Mouse (Mus musculus) midbrain, postnatal 0 days (tissue): ENCODE results near the gene Aipl1. TPM values are rescaled to one million over a fixed set of nuclear protein-coding genes. Genes with fewer than 3 reads are reported as not detected.

ENCODE experiments used
- ATAC-seq: fragments of 200-750 bp; cut with Nextera tagmentation; 2 replicates; pipeline ENCODE4 v1.8.0; 2017; ENCODE audit warnings: moderate number of reproducible peaks, mild to moderate bottlenecking, moderate TSS enrichment, moderate library complexity; ENCODE audit not compliant: low FRiP score
- DNase-seq: peaks from one replicate; pipeline ENCODE4 v3.0.0-alpha.2; 2015; ENCODE audit warnings: low spot score
- H3K27ac ChIP-seq: fragments of 300-500 bp; sonication (generic); 2 replicates; pipeline ENCODE4 v1.5.1; 2014; ENCODE audit warnings: low read depth, mild to moderate bottlenecking, low read length, mixed read lengths
- H3K27me3 ChIP-seq: fragments of 300-500 bp; sonication (generic); 2 replicates; pipeline ENCODE4 v1.6.1; 2014; ENCODE audit warnings: low read length, control low read depth, mixed read lengths; ENCODE audit not compliant: insufficient read depth
- H3K36me3 ChIP-seq: fragments of 300-500 bp; sonication (generic); 2 replicates; pipeline ENCODE4 v1.6.1; 2014; ENCODE audit warnings: low read length, control low read depth, mixed read lengths; ENCODE audit not compliant: insufficient read depth
- H3K4me1 ChIP-seq: fragments of 300-500 bp; sonication (generic); 2 replicates; pipeline ENCODE4 v1.6.1; 2014; ENCODE audit warnings: mild to moderate bottlenecking, control low read depth, antibody characterized with exemption, low read length, mixed read lengths; ENCODE audit not compliant: insufficient read depth
- H3K4me2 ChIP-seq: fragments of 300-500 bp; sonication (generic); 2 replicates; pipeline ENCODE4 v1.6.1; 2014; ENCODE audit warnings: low read depth, mild to moderate bottlenecking, low read length, mixed read lengths; ENCODE audit not compliant: poor library complexity, severe bottlenecking
- H3K4me3 ChIP-seq: fragments of 300-500 bp; sonication (generic); 2 replicates; pipeline ENCODE4 v1.5.1; 2014; ENCODE audit warnings: low read depth, mild to moderate bottlenecking, low read length, moderate library complexity
- H3K9ac ChIP-seq: fragments of 300-500 bp; sonication (generic); replicated peaks from 2 replicates; pipeline ENCODE4 v1.6.1; 2014; ENCODE audit warnings: mild to moderate bottlenecking, low read length, moderate library complexity, mixed read lengths; ENCODE audit not compliant: poor library complexity, severe bottlenecking
- H3K9me3 ChIP-seq: fragments of 300-500 bp; sonication (generic); 2 replicates; pipeline ENCODE4 v1.6.1; 2016; ENCODE audit warnings: low read length, control low read depth
- CTCF ChIP-seq: IDR thresholded peaks from 2 replicates; pipeline ENCODE4 v1.5.1; 2016; ENCODE audit warnings: antibody characterized with exemption, mild to moderate bottlenecking
- WGBS: fragments of 180-500 bp; shearing (Covaris S2); extraction: QIAGEN DNeasy Blood & Tissue Kit; methylation state at CpG from one replicate; pipeline ENCODE4 v1.1.7; 2014; 5-methylcytosine and 5-hydroxymethylcytosine counted together
- polyA plus RNA-seq: library from polyadenylated mRNA; unstranded; fragments of >200 nt; fragmentation: Nextera tagmentation; extraction: Ambion mirVana; gene quantifications from 2 replicates; pipeline ENCODE4 v1.2.1, GENCODE M21; 2015
- total RNA-seq: library from RNA; depleted of rRNA; stranded (reverse); fragments of >200 nt; gene quantifications from 2 replicates; pipeline ENCODE4 v1.2.3, GENCODE M21; 2014; rRNA removed

Gene Aipl1
- total and polyA plus RNA-seq, 2 experiments from 2014 or later: 0.51 to 0.55 TPM

GRCm38 (mm10) chr11:71987159-71988150 lies 49.9 kb downstream of the Aipl1 start:
- Histone ChIP-seq H3K27ac (no peak overlapping the region), H3K4me3 (no peak overlapping the region), H3K36me3 (no peaks in the 10 kb centered on the region), H3K9ac (no peak overlapping the region), H3K27me3 (no peaks in the 10 kb centered on the region), H3K9me3 (no peaks in the 10 kb centered on the region), H3K4me1 (peaks cover 3% of the 10 kb centered on the region; the same call in 1 of the 2 replicates), H3K4me2 (no peak overlapping the region)
- TF ChIP-seq CTCF: no peak
- ATAC-seq (no peak), DNase-seq (no peak)
- WGBS: 69% methylated on average over 14 of the region's 14 CpGs

DNA sequence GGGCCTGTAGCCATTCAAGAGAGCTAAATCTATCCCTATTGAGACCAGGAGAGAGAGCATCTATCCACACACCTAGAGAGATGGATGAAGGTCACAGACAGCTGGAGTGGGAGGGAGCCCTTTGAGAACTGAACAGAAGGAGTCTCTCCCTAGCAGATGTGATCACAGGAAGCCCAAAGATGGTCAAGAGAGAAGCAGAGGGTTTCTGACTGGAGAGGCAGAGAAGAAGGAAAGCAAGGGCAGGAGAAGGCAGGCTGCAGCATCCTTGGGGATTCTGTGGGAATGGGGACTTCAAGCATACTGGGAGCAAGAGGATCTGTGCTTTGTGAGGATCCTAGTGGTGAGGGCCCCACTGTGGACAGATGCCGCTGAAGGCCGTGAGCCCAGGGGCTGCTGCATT lies 51.5 kb downstream of the Aipl1 start:
- Histone ChIP-seq H3K27ac (no peak overlapping the region), H3K36me3 (no peaks in the 10 kb centered on the region), H3K4me2 (no peak overlapping the region), H3K9ac (no peak overlapping the region), H3K4me1 (peaks cover 3% of the 10 kb centered on the region; the same call in 1 of the 2 replicates), H3K4me3 (no peak overlapping the region), H3K27me3 (no peaks in the 10 kb centered on the region), H3K9me3 (no peaks in the 10 kb centered on the region)
- ATAC-seq (no peak), DNase-seq (no peak)
- 92% methylated on average over 2 of the region's 2 CpGs for WGBS
- TF ChIP-seq CTCF: no peak

GRCm38 (mm10) chr11:71985101-71985711 lies 52.1 kb downstream of the Aipl1 start:
- Histone ChIP-seq H3K4me2 (no peak overlapping the region), H3K9me3 (no peaks in the 10 kb centered on the region), H3K27me3 (no peaks in the 10 kb centered on the region), H3K36me3 (no peaks in the 10 kb centered on the region), H3K9ac (no peak overlapping the region), H3K27ac (no peak overlapping the region), H3K4me3 (no peak overlapping the region), H3K4me1 (peaks cover 3% of the 10 kb centered on the region; the same call in 1 of the 2 replicates)
- ATAC-seq: no peak
- WGBS: 40% methylated on average over 4 of the region's 4 CpGs
- TF ChIP-seq CTCF: no peak
- DNase-seq: peak; percentile 46

GRCm38 (mm10) chr11:71984093-71984492 lies 53.2 kb downstream of the Aipl1 start:
- no peak for TF ChIP-seq CTCF
- H3K4me3 ChIP-seq: no peak overlapping the region
- H3K4me1 ChIP-seq: peaks cover 3% of the 10 kb centered on the region; the same call in 1 of the 2 replicates
- H3K9me3 ChIP-seq: no peaks in the 10 kb centered on the region
- H3K27me3 ChIP-seq: no peaks in the 10 kb centered on the region
- H3K9ac ChIP-seq: no peak overlapping the region
- no peak overlapping the region for H3K4me2 ChIP-seq
- no peak overlapping the region for H3K27ac ChIP-seq
- ATAC-seq: no peak
- H3K36me3 ChIP-seq: no peaks in the 10 kb centered on the region
- DNase-seq: no peak
- 75% methylated on average over 2 of the region's 2 CpGs for WGBS

Other genes starting within 250 kb of the Aipl1 start
- 10.2 and 10.9 TPM in 2 replicates for gene Pimreg, start 4.5 kb upstream of the Aipl1 start, total RNA-seq
- gene Pimreg, start 4.5 kb upstream of the Aipl1 start, polyA plus RNA-seq: 11.5 and 13.0 TPM in 2 replicates
- 29.6 and 33.0 TPM in 2 replicates for gene Pitpnm3, start 98.3 kb upstream of the Aipl1 start, total RNA-seq
- 7.2 and 7.9 TPM in 2 replicates for gene Pitpnm3, start 98.3 kb upstream of the Aipl1 start, polyA plus RNA-seq
- gene Gm43951, start 169.3 kb upstream of the Aipl1 start, total RNA-seq: 2.5 and 2.6 TPM in 2 replicates
- gene Gm43951, start 169.3 kb upstream of the Aipl1 start, polyA plus RNA-seq: 1.1 and 1.5 TPM in 2 replicates
- 16.6 and 21.9 TPM in 2 replicates for gene 4933427D14Rik, start 169.9 kb upstream of the Aipl1 start, total RNA-seq
- gene 4933427D14Rik, start 169.9 kb upstream of the Aipl1 start, polyA plus RNA-seq: 13.7 and 20.6 TPM in 2 replicates
- 54.1 and 57.7 TPM in 2 replicates for gene Txndc17, start 170.0 kb upstream of the Aipl1 start, total RNA-seq
- gene Txndc17, start 170.0 kb upstream of the Aipl1 start, polyA plus RNA-seq: 137 TPM in 2 replicates
- 21.4 and 26.5 TPM in 2 replicates for gene Med31, start 178.1 kb upstream of the Aipl1 start, total RNA-seq
- 40.7 and 42.4 TPM in 2 replicates for gene Med31, start 178.1 kb upstream of the Aipl1 start, polyA plus RNA-seq
- 4.8 and 6.2 TPM in 2 replicates for gene Slc13a5, start 229.7 kb upstream of the Aipl1 start, total RNA-seq
- gene Slc13a5, start 229.7 kb upstream of the Aipl1 start, polyA plus RNA-seq: 4.5 and 5.9 TPM in 2 replicates